20 mouse cellular contexts compared by ENCODE assay signal in the genomic region with DNA sequence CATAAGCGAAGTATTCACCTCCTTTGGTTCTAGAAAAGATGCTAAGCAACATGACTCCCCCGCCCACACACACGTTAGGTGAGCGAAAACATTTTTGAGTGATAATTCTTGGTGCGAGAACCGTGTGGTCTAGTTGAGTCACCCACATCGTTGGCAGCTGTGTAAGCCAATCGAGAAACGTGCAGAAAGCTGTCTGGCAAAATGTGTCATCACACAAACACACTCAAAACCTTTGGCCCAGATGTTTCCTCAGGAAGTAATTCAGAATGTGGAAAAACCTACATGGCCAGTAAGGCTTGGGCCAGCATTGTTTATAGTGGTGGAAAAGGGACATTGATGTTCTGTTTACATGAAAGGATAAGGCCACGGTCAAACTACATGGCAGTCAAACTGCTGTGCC. TPM values are rescaled to one million over a fixed set of nuclear protein-coding genes. Genes with fewer than 3 reads are reported as not detected.
A peak's percentile ranks its signal among the peaks of the same experiment; 100 is the strongest.
DNase-seq lines count a peak whose midpoint lies in the region; ATAC-seq and TF ChIP-seq lines count a peak whose summit lies in the region.
"Had no signal": no experiment of that assay in that cellular context is flagged by ENCODE, and none has a peak within 500 bp of the region (broad histone marks: within the 10 kb centered on the region; RNA-seq: fewer than 3 reads in every experiment).

No protein-coding gene starts in this region.

- TF ChIP-seq POLR2A in lung, adult 2 months (IDR thresholded peaks at IDR 0.05; ENCODE audit: borderline replicate concordance, extremely low read depth, low read depth, low read length), result no peak

- no peak overlapping the region for H3K9ac ChIP-seq in lung, embryonic 16.5 days (ENCODE audit: low read length)
- no peak overlapping the region for H3K9ac ChIP-seq in hindbrain, embryonic 12.5 days

- no peak for DNase-seq in lung, adult 2 months
- DNase-seq in CD4-positive helper T cell, adult 2 months (ENCODE audit: low read depth, low spot score), result peak; percentile 42
- DNase-seq in adipocyte (ENCODE audit: low spot score), result peak; percentile 69
- peak; percentile 40 for DNase-seq in induced T-regulatory cell, adult 2 months (ENCODE audit: low read depth)
- DNase-seq in frontal cortex, postnatal 36 days (ENCODE audit: low spot score in 2 of 2), result no peak
- no peak for DNase-seq in urinary bladder, postnatal 25 days (ENCODE audit: low spot score)
- DNase-seq: adrenal gland, adult 8-10 months; cerebellum, postnatal 10 days; gastrocnemius, postnatal 14 days; kidney, adult 2 months; layer of hippocampus, postnatal 36 days; left cerebral cortex, postnatal 4 days; thymus, postnatal 36 days had no signal

- H3K4me3 ChIP-seq in lung, embryonic 16.5 days (ENCODE audit: low read length), result no peak overlapping the region
- no peak overlapping the region for H3K4me3 ChIP-seq in lung, adult 2 months (replicated peaks; ENCODE audit: extremely low read depth, low read depth, low read length)
- no peak overlapping the region for H3K4me3 ChIP-seq in hindbrain, embryonic 12.5 days
- H3K4me3 ChIP-seq: erythroblast, embryonic 14.5 days had no signal

- no peak overlapping the region for H3K4me2 ChIP-seq in lung, embryonic 16.5 days (ENCODE audit: low read depth, low read length)
- H3K4me2 ChIP-seq in hindbrain, embryonic 12.5 days (replicated peaks), result no peak overlapping the region
- H3K4me2 ChIP-seq: liver, embryonic 11.5 days had no signal

- no peak for TF ChIP-seq CTCF in lung, adult 2 months (IDR thresholded peaks at IDR 0.05; ENCODE audit: insufficient read depth, low read length)

- H3K9me3 ChIP-seq in lung, embryonic 16.5 days (ENCODE audit: control insufficient read depth, low read length), result no peaks in the 10 kb centered on the region
- H3K9me3 ChIP-seq in hindbrain, embryonic 12.5 days (replicated peaks), result no peaks in the 10 kb centered on the region

- H3K36me3 ChIP-seq in lung, embryonic 16.5 days (ENCODE audit: control insufficient read depth, insufficient read depth, low read length), result no peaks in the 10 kb centered on the region
- H3K36me3 ChIP-seq in hindbrain, embryonic 12.5 days, result no peaks in the 10 kb centered on the region

- H3K27ac ChIP-seq in lung, embryonic 16.5 days (ENCODE audit: low read length), result no peak overlapping the region
- H3K27ac ChIP-seq in hindbrain, embryonic 12.5 days, result no peak overlapping the region

- whole genome bisulfite sequencing in lung, embryonic 16.5 days, result 39% methylated on average over 10 of the region's 10 CpGs
- WGBS in lung, adult 2 months, result 30% methylated on average over 10 of the region's 10 CpGs
- 84% methylated on average over 10 of the region's 10 CpGs for WGBS in hindbrain, embryonic 12.5 days

- ATAC-seq in lung, embryonic 16.5 days (ENCODE audit: low read depth), result 0 out of 2 replicates have a peak, but pooled peaks have one; percentile 10
- ATAC-seq in hindbrain, embryonic 12.5 days (ENCODE audit: low FRiP score), result no peak
- ATAC-seq: hindbrain, embryonic 16.5 days had no signal

- H3K27me3 ChIP-seq in lung, embryonic 16.5 days (ENCODE audit: control insufficient read depth, insufficient read depth, low read depth, low read length), result no peaks in the 10 kb centered on the region
- H3K27me3 ChIP-seq in hindbrain, embryonic 12.5 days, result no peaks in the 10 kb centered on the region

- H3K4me1 ChIP-seq in lung, embryonic 16.5 days (replicated peaks; ENCODE audit: control insufficient read depth, insufficient read depth, low read length), result peaks cover 38% of the 10 kb centered on the region
- no peaks in the 10 kb centered on the region for H3K4me1 ChIP-seq in lung, adult 2 months (ENCODE audit: control insufficient read depth, insufficient read depth, low read length)
- 0 out of 2 replicates have a peak, but pooled peaks cover 2% of the 10 kb centered on the region for H3K4me1 ChIP-seq in hindbrain, embryonic 12.5 days

RNA-seq across cellular contexts. Expression of a gene that starts 28.0 kb away (rescaled TPM):
- not detected in 2 replicates for polyA plus RNA-seq in lung, embryonic 16.5 days (2015; fragmentation: Nextera tagmentation; extraction: Ambion mirVana)
- 0.09 TPM in 1 of 2 replicates, not detected in the other for polyA plus RNA-seq in lung, adult 2 months (2012; rRNA removed)
- polyA plus RNA-seq in hindbrain, embryonic 12.5 days (2016; fragmentation: Nextera tagmentation; extraction: Ambion mirVana), result 0.25 and 0.40 TPM in 2 replicates
- polyA plus RNA-seq: heart, embryonic 14.5 days; hindbrain, embryonic 16.5 days; kidney, adult 2 months; neural tube, embryonic 14.5 days had no signal

RNA-seq across cellular contexts. Expression of a gene that starts 45.3 kb away (rescaled TPM):
- polyA plus RNA-seq in lung, embryonic 16.5 days (2015; fragmentation: Nextera tagmentation; extraction: Ambion mirVana), result 43.3 and 43.8 TPM in 2 replicates
- 2.7 and 5.1 TPM in 2 replicates for polyA plus RNA-seq in lung, adult 2 months (2012; rRNA removed)
- polyA plus RNA-seq in hindbrain, embryonic 12.5 days (2016; fragmentation: Nextera tagmentation; extraction: Ambion mirVana), result 66.5 and 68.0 TPM in 2 replicates

Comparison
In these comparisons a context has a peak if more than half of its experiments do, and no peak if none do; other contexts are left out.
1. DNase-seq: peak in CD4-positive helper T cell, adult 2 months (single experiment), adipocyte (single experiment) and induced T-regulatory cell, adult 2 months (single experiment); none in lung, adult 2 months (single experiment), frontal cortex, postnatal 36 days (0 of 2) and urinary bladder, postnatal 25 days (single experiment).